Mouse (Mus musculus): Measurements from ENCODE around the gene Cables2. TPM values are rescaled to one million over a fixed set of nuclear protein-coding genes. Genes with fewer than 3 reads are reported as not detected.

Gene Cables2
- polyA plus RNA-seq, 1 experiment from 2014 or later, result 19.8 TPM

DNA sequence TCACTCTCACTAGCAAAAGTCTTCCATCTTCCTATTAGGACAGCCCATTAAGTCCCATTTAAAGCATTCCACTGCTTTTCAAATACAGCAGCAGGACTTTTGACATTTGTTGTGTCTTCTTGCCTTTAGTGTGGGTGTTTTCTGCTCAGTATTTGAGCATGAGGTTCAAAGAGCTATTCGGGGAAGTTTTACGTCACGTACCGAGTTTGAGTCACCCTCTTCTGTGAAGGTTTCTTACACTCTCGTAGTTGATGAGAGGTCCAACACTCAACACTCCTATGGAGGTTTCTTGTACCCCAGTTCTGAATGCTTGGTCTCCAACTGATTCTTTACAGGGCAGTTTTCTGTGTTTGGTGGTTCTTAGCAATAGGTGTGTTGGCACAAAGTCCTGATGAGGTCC, 25.4 kb downstream of the Cables2 start:
- Histone ChIP-seq H3K9ac (no peak overlapping the region), H3K4me1 (replicated peaks) (peaks cover 6% of the 10 kb centered on the region; the same call in 1 of the 2 replicates), H3K27ac (no peak overlapping the region), H3K9me3 (no peaks in the 10 kb centered on the region), H3K36me3 (no peaks in the 10 kb centered on the region), H3K4me3 (no peak overlapping the region), H3K27me3 (no peaks in the 10 kb centered on the region), H3K4me2 (no peak overlapping the region)
- 83% methylated on average over 5 of the region's 5 CpGs for WGBS
- no peak for ATAC-seq (ENCODE audit: low FRiP score)

DNA sequence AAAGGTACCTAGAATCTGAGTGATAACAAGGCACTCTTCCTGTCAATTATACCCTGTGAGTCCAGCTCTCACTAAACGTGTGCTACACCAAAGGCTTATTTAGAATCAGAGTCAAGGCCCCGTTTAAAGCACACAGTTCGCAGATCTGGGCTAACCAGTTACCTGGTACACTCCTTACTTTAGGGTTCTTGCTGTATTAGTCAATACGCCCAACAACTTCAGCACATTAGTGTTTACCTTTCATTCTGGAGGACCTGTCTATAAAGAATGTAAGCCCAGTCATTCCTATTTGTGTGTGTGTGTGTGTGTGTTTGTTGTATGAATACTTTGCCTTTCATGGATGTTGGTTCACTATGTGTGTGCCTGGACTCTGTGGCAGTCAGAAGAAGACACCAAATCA, 30.2 kb downstream of the Cables2 start:
- no peak overlapping the region for H3K9ac ChIP-seq
- H3K4me1 ChIP-seq (replicated peaks), result no peaks in the 10 kb centered on the region
- ATAC-seq (ENCODE audit: low FRiP score), result no peak
- no peak overlapping the region for H3K4me3 ChIP-seq
- no peak overlapping the region for H3K27ac ChIP-seq
- no peak overlapping the region for H3K4me2 ChIP-seq
- H3K36me3 ChIP-seq, result no peaks in the 10 kb centered on the region
- H3K9me3 ChIP-seq, result no peaks in the 10 kb centered on the region
- no peaks in the 10 kb centered on the region for H3K27me3 ChIP-seq
- 90% methylated on average over 4 of the region's 4 CpGs for WGBS

DNA sequence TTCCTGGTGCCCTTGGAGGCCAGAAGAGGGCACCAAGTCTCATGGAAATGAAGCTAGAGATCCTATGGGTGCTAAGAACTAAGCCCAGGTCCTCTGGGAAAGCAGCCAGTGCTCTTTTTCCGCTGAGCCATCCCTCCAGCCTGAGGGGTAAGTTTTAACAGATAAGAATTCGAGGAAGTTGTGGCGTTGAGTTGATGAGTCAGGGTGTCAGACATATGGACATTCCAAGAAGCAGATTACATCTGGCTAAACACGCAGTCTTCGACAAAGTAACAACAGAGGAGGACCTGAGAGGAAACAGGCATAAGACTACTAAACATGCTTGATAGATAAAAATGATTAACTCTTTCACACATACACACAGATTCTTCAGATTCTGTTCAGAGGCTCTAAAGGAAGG, 34.7 kb downstream of the Cables2 start:
- no peak for ATAC-seq (ENCODE audit: low FRiP score)
- H3K27me3 ChIP-seq, result 0 out of 2 replicates have a peak, but pooled peaks cover 3% of the 10 kb centered on the region
- no peak overlapping the region for H3K9ac ChIP-seq
- H3K4me1 ChIP-seq (replicated peaks), result peaks cover 8% of the 10 kb centered on the region; the same call in 1 of the 2 replicates
- no peaks in the 10 kb centered on the region for H3K36me3 ChIP-seq
- H3K27ac ChIP-seq, result no peak overlapping the region
- H3K4me2 ChIP-seq, result no peak overlapping the region
- H3K9me3 ChIP-seq, result no peaks in the 10 kb centered on the region
- 86% methylated on average over 5 of the region's 5 CpGs for WGBS
- H3K4me3 ChIP-seq, result no peak overlapping the region

DNA sequence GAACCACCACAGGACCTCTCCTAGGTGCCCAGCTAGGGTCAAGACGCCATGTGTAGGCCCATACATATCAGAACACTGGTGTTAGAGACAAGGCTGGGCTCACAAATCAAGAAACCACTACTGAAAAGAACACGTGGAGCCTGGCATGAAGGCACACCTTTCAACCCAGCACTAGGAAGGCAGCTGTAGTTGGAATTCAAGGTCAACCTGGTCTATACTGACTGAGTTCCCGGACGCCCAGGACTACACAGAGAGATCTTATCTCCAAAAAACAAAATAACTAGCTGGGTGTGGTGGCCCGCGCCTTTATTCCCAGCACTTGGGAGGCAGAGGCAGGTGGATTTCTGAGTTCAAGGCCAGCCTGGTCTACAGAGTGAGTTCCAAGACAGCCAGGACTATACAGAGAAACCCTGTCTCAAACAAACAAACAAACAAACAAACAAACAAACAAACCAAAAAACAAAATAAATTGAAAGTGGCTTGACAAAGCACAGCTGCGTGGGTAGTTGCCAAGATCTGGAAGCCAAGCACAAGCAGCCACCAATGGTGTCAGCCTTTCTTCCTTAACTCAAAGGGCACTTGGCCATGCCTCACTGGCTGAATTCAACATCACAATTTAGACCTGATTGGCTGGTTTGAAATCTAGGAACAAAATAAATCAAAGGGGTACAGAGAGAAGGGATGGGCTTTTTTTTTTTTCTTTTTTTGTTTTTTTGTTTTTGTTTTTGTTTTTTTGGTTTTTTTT, 35.5 kb downstream of the Cables2 start:
- Histone ChIP-seq H3K9ac (no peak overlapping the region), H3K4me2 (no peak overlapping the region), H3K27me3 (0 out of 2 replicates have a peak, but pooled peaks cover 3% of the 10 kb centered on the region), H3K4me1 (replicated peaks) (peaks cover 8% of the 10 kb centered on the region; the same call in 1 of the 2 replicates), H3K27ac (no peak overlapping the region), H3K36me3 (no peaks in the 10 kb centered on the region), H3K4me3 (no peak overlapping the region), H3K9me3 (no peaks in the 10 kb centered on the region)
- 93% methylated on average over 7 of the region's 7 CpGs for WGBS
- ATAC-seq (ENCODE audit: low FRiP score), result no peak

DNA sequence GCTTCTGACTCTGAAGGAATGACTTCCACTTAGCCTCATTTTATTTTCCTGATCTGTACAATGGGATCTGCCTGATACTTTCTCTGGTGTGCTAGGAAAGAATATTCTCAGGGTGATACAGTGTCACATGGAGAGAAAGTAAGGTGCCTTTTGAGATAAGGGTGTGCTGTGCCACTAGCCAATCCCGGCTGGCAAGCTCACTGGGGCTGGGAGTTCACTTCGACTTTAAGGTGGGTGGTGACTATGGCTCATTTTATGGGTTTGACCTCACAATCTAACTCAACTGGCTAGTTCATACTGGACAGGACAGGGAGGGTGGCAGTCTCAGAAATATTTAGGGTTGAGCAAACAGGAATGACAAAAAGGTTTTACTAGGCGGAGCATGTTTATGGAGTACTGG, 36.4 kb downstream of the Cables2 start:
- H3K4me3 ChIP-seq, result no peak overlapping the region
- H3K27me3 ChIP-seq, result 0 out of 2 replicates have a peak, but pooled peaks cover 3% of the 10 kb centered on the region
- ATAC-seq (ENCODE audit: low FRiP score), result no peak
- H3K9ac ChIP-seq, result no peak overlapping the region
- no peak overlapping the region for H3K27ac ChIP-seq
- 85% methylated on average over 3 of the region's 3 CpGs for WGBS
- H3K4me1 ChIP-seq (replicated peaks), result peaks cover 8% of the 10 kb centered on the region; the same call in 1 of the 2 replicates
- no peak overlapping the region for H3K4me2 ChIP-seq
- no peaks in the 10 kb centered on the region for H3K9me3 ChIP-seq
- H3K36me3 ChIP-seq, result no peaks in the 10 kb centered on the region

DNA sequence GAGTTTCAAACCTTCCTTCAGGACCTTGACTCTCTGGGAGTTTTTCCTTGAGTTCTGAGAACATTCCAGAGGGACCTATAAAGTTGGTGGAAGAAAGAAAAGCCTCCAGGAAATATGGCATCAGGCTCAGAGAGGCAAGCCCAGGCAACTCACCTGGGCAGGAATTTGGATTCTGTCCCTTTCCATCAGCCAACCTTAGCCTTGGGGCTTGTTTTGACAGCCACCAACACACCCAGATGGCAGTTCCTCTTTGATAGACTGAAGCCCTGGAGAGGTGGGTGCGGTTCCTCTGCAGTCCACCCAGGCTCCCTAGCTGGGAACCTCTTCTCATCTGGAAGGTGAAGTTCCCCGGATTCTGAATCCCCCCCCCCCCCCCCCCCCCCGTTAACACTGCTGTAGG, 36.8 kb downstream of the Cables2 start:
- Histone ChIP-seq H3K27ac (no peak overlapping the region), H3K4me2 (no peak overlapping the region), H3K9me3 (no peaks in the 10 kb centered on the region), H3K9ac (no peak overlapping the region), H3K4me1 (replicated peaks) (peaks cover 8% of the 10 kb centered on the region; the same call in 1 of the 2 replicates), H3K4me3 (no peak overlapping the region), H3K27me3 (0 out of 2 replicates have a peak, but pooled peaks cover 3% of the 10 kb centered on the region), H3K36me3 (no peaks in the 10 kb centered on the region)
- WGBS, result 84% methylated on average over 2 of the region's 3 CpGs
- ATAC-seq (ENCODE audit: low FRiP score), result no peak

DNA sequence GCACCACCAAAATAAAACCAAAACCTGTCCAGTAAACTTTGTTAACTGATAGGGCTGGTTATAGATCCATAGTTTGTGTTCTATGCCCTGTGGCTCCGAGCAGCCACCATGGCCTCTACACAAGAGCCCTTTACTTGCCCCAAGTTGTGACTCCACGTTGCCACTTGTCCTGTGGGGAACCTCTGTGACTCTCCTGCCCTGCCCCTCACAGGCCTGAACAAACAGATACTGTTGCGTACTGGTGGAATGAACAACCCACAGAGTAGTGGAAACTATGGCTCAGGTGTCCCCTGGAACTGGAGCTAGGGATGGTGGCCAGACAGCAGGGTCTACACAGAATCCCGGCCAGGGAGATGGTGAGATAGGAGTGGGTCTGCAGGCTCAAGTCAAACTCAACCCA, 37.5 kb downstream of the Cables2 start:
- Histone ChIP-seq H3K4me2 (no peak overlapping the region), H3K27me3 (0 out of 2 replicates have a peak, but pooled peaks cover 3% of the 10 kb centered on the region), H3K4me3 (no peak overlapping the region), H3K9ac (no peak overlapping the region), H3K36me3 (no peaks in the 10 kb centered on the region), H3K27ac (no peak overlapping the region), H3K4me1 (replicated peaks) (peaks cover 8% of the 10 kb centered on the region; the same call in 1 of the 2 replicates), H3K9me3 (no peaks in the 10 kb centered on the region)
- ATAC-seq (ENCODE audit: low FRiP score), result no peak
- WGBS, result 92% methylated on average over 4 of the region's 4 CpGs

DNA sequence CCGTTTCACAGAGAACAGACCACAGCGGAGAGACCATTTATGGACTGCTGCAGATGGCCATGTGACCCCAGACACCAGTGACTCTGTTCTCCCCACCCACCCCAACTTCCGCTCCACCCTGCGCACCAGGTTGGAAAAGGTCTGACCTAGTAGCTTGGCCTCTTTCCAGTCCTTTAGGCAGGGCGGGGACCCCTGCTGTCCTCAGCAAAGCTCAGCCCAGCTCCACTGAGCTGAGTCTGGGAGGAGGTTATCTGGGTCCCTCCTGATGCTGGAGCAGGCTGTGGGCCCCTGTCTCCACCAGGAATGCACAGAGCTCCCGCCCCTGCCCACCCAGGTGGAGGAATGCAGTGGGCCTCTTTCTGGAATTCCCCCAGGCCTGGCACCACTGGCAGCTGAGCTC, 38.3 kb downstream of the Cables2 start:
- no peak overlapping the region for H3K4me3 ChIP-seq
- no peak overlapping the region for H3K27ac ChIP-seq
- 58% methylated on average over 6 of the region's 6 CpGs for WGBS
- H3K4me1 ChIP-seq (replicated peaks), result peaks cover 8% of the 10 kb centered on the region; the same call in 1 of the 2 replicates
- 0 out of 2 replicates have a peak, but pooled peaks cover 3% of the 10 kb centered on the region for H3K27me3 ChIP-seq
- H3K36me3 ChIP-seq, result no peaks in the 10 kb centered on the region
- no peaks in the 10 kb centered on the region for H3K9me3 ChIP-seq
- H3K4me2 ChIP-seq, result no peak overlapping the region
- H3K9ac ChIP-seq, result no peak overlapping the region
- no peak for ATAC-seq (ENCODE audit: low FRiP score)

DNA sequence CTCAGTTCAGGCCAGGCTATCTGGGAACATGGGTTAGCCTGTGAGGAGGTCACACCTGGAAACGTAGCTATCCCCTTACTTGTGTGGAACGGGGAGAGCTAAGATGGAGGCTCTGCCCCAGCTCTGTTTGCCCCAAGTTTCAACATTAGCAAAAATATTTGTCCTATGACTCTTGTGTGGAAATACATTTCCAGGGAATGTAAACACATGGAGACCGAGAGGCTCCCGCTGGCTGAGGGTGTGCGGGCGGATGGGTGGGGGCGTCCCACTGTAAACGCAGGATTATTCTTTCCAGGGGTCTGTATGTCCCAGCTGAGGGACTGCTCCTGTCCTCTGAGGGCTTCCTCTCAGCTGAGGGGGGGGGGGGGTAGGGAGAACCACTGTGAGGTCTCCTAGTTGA, 38.9 kb downstream of the Cables2 start:
- 84% methylated on average over 8 of the region's 8 CpGs for WGBS
- no peak for ATAC-seq (ENCODE audit: low FRiP score)
- H3K9ac ChIP-seq, result no peak overlapping the region

DNA sequence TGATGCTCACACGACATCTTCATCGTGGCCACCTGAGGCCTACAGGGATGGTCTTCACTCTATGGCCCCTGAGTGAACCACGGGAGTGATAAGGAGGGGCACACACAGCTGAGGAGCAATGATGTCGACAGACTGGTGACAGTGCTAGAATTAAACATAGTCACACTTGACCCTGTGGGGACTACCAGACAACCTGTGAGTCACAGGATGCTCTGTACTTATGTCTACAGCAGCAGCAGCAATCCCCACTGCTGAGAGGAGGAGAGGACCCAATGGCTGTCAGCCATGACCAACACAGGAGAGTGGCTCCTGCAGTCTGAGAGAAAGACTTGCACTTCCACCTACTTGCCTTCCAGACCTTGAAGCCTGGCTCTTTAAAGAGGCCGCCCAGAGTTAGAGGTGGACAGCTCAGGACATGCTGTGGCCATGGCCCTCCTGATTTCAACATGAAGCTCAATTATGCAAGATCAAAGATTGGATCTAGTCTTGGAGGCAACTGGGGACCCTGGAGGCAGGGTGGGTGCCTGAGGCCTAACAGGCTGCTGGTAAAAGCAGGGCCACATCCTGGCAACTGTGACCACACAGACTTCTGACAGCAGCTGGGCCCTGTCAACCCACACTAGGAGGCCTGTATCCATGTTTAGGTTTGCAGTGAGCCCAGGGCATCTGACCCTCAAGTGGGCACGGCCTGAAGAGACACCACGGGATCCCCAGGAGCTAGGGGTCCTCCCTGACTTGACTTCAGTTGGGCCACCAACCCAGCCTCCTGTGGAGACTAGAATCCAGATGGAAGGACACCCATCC, 40.0 kb downstream of the Cables2 start:
- Histone ChIP-seq H3K9ac (no peak overlapping the region), H3K4me1 (replicated peaks) (peaks cover 13% of the 10 kb centered on the region), H3K27ac (no peak overlapping the region), H3K4me3 (no peak overlapping the region), H3K4me2 (no peak overlapping the region), H3K27me3 (0 out of 2 replicates have a peak, but pooled peaks cover 8% of the 10 kb centered on the region), H3K36me3 (no peaks in the 10 kb centered on the region), H3K9me3 (no peaks in the 10 kb centered on the region)
- ATAC-seq (ENCODE audit: low FRiP score), result no peak
- 86% methylated on average over 7 of the region's 7 CpGs for WGBS

More for the DNA sequence above, 38.9 kb downstream of the Cables2 start:
- no peak overlapping the region for H3K4me3 ChIP-seq
- H3K27ac ChIP-seq, result no peak overlapping the region
- H3K9me3 ChIP-seq, result no peaks in the 10 kb centered on the region
- no peak overlapping the region for H3K4me2 ChIP-seq
- H3K36me3 ChIP-seq, result no peaks in the 10 kb centered on the region
- 0 out of 2 replicates have a peak, but pooled peaks cover 3% of the 10 kb centered on the region for H3K27me3 ChIP-seq
- peaks cover 8% of the 10 kb centered on the region; the same call in 1 of the 2 replicates for H3K4me1 ChIP-seq (replicated peaks)

DNA sequence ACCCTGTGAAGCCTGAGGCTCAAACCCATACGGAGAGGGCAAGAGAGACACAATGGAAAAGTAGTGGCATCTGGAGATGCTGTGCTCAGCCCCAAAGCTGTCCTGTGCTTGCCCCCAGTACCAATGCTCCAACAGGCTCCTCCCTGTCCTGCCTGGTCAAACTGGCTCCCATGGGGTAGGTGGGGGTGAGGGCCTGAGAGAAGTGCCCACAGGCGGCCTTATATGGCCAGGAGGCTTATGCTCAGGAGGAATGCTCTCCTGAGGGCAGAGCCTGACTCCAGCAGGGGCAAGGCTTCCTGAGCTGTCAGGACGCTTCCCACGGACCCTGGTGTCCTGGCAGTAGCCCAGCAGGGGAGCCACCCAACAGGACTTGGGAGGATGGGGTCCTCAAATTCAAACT, 42.8 kb downstream of the Cables2 start:
- Histone ChIP-seq H3K9ac (0 out of 2 replicates have a peak overlapping the region, but pooled peaks have one; percentile 31), H3K27ac (no peak overlapping the region), H3K4me3 (no peak overlapping the region), H3K9me3 (no peaks in the 10 kb centered on the region), H3K4me1 (replicated peaks) (peaks cover 38% of the 10 kb centered on the region), H3K4me2 (no peak overlapping the region), H3K36me3 (no peaks in the 10 kb centered on the region), H3K27me3 (peaks cover 24% of the 10 kb centered on the region)
- ATAC-seq (ENCODE audit: low FRiP score), result no peak
- WGBS, result 58% methylated on average over 4 of the region's 4 CpGs

DNA sequence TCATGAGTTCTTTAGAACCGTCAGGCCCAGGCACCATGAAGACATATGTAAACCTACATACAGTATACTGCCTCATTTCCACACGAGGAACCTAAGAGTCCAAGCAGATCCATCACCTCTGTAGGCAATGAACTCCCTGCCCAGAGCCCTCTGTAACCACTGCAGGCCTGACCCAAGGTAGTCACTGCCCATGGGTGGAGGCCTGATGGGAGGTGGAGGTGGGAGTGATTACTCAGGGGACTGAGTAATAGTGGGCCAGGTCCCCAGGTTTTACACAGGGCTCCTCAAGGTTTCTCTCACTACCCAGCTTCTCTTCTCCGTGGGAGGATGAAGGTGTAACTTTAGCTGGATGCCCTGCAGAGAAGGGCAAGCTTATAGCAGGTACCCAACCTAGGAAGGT, 44.2 kb downstream of the Cables2 start:
- 88% methylated on average over 3 of the region's 3 CpGs for WGBS
- ATAC-seq (ENCODE audit: low FRiP score), result no peak
- no peaks in the 10 kb centered on the region for H3K36me3 ChIP-seq

More for the DNA sequence above, 44.2 kb downstream of the Cables2 start:
- no peaks in the 10 kb centered on the region for H3K9me3 ChIP-seq
- peaks cover 38% of the 10 kb centered on the region for H3K27me3 ChIP-seq
- H3K4me2 ChIP-seq, result no peak overlapping the region
- no peak overlapping the region for H3K9ac ChIP-seq
- H3K4me3 ChIP-seq, result no peak overlapping the region
- H3K4me1 ChIP-seq (replicated peaks), result peaks cover 40% of the 10 kb centered on the region
- H3K27ac ChIP-seq, result no peak overlapping the region

Measured in hindbrain, embryonic 13.5 days (tissue).